Mouse (Mus musculus) heart, postnatal 10 days (tissue): ENCODE measurements around the gene Wipi1. TPM values are rescaled to one million over a fixed set of nuclear protein-coding genes. Genes with fewer than 3 reads are reported as not detected.

Source experiments
- DNase-seq, 2 experiments: peaks; one replicate each; pipeline ENCODE4 v3.0.0; 2021
- intact Hi-C: fragments of 180-260 bp; cut with DNase I; formaldehyde crosslinking; loops from one replicate; pipeline ENCODE4 v1.15.1; 2025
- total RNA-seq, 2 experiments: library from RNA; stranded (reverse); gene quantifications; 2 replicates each; pipeline ENCODE4 v1.2.3; 2021

Wipi1 gene
- total RNA-seq, 2 experiments from 2014 or later, result 101 to 112 TPM

DNA sequence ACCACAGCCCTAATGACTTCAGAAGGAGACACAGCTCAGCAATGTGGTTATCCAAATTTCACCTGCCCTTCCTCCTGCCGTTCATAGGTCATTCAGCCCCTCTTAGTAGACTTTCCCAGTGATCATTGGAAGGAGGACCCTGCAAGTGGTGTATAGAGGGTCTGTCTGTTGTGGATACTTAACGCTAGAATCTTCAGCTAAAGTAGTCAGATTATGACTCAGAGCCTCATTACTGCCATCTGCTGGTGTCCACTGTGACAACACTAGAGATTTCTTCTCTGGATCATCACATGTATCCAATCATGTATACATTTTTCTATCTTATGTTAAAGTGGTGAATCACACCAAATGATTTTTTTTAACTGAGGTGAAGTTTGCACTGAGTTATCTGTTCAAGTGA is 9.4 kb upstream of the Wipi1 start:
- intact Hi-C loops, result loop anchor here (1.0 kb wide), 2 partner anchors 176 to 239 kb away; no protein-coding TSS in a partner anchor
- DNase-seq, result peak; percentile 67 to 81

- intact Hi-C loops, result no loop called here
- no peak for DNase-seq
These were observed 8.6 kb upstream of the Wipi1 start for GRCm38 (mm10) chr11:109620356-109620755.

DNA sequence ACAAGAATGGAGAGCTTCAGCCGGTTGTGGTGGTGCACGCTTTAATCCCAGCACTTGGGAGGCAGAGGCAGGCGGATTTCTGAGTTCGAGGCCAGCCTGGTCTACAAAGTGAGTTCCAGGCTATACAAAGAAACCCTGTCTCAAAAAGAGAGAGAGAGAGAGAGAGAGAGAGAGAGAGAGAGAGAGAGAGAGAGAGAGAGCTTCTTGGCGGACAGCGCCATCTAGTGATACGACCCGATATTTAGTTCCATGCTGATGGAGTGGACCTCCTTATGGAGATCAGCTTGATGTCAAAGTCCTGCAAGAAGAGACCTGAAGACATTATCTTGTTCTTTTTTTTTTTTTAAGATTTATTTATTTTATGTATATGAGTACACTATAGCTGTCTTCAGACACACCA is 7.3 kb upstream of the Wipi1 start:
- intact Hi-C loops, result loop anchor here (2.0 to 10.0 kb wide), 2 partner anchors 30 to 374 kb away; no protein-coding TSS in a partner anchor
- DNase-seq, result peak; percentile 59 to 80

- intact Hi-C loops, result loop anchor here (10.0 kb wide), 1 partner anchor 372 kb away; no protein-coding TSS in a partner anchor
- peak; percentile 39 to 53 for DNase-seq
These were observed 5.0 kb upstream of the Wipi1 start for GRCm38 (mm10) chr11:109616766-109617165.

DNA sequence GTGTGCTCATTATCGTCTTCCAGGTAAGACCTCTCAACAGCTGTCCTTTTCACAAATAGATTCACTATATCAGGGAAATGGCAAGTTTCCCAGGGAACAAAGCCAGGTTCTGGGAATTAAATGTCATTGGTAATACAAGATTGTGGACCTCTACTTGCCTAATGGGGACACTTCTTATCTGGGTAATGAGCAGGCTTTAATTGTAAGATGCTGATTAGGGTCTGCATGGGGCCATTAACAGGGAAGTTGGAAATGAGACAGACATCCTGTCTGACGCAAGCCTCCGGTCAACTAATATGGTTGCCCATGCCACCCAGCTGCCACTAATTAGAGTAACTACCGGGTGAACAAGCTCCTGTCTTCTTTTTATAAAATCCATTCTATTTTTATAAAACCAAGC is 4.6 kb upstream of the Wipi1 start:
- intact Hi-C loops, result loop anchor here (10.0 kb wide), 1 partner anchor 372 kb away; no protein-coding TSS in a partner anchor
- no peak for DNase-seq

GRCm38 (mm10) chr11:109615286-109615685 is 3.5 kb upstream of the Wipi1 start:
- intact Hi-C loops, result loop anchor here (10.0 kb wide), 1 partner anchor 370 kb away; no protein-coding TSS in a partner anchor
- no peak for DNase-seq

DNA sequence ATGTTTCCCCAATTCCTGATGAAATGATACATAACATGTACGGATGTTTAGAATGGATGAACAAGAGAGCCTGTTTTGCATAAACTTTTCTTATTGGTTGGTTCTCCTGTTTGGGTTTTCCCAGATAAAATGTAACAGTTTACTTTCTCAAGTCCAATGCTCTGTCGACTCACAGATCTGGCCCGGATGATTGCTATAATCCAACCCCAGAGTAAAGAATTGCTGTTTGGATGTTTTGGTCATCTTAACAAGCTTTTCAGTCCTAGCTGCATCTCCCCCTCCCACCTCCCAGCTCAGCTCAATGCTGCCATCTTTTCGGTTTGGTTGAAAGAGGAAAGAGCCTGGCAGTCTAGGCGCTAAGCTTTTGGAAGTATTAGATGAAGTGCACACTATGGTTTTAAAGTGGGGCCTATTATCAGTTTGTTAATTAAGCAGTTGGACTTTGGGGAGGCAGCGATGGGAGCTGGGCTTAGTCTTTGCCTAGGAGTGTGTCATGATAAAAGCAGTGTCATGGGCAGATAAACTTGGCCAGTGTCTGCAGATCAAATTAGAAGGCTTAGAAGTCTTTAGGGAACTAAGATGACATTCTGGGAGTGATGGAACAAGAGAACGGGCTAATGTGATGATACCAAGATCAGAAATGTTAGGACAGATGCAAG is 1.2 kb upstream of the Wipi1 start:
- intact Hi-C loops, result loop anchor here (10.0 kb wide), 1 partner anchor 368 kb away; no protein-coding TSS in a partner anchor
- DNase-seq, result no peak

DNA sequence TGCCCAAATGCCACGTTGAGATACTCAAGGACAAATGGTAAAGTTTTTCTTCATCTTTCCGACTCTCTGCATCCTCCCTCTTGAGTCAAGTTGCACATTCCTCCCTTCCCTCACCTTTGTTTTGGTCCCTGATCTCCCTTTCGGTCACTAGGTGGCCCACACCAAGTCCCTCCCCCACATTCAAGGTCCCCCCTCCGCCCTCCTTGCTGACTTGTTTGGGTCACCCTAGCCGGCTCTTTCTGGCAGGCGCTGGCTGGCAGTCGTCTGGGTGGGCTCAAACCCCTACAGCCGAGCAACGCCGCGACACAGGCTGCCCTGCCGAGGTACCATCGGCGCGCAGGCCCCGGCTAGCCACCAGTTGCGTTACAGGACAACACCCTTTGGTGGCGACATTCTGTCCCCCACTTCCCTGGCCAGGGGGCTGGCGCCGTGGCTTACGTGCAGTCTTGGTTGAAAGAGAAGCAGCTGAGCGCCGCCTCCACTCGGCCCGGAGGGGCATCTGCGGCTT is 918 bp downstream of the Wipi1 start:
- intact Hi-C loops, result loop anchor here (10.0 kb wide), 1 partner anchor 366 kb away; no protein-coding TSS in a partner anchor
- no peak for DNase-seq

GRCm38 (mm10) chr11:109610046-109610794 is 1.5 kb downstream of the Wipi1 start:
- DNase-seq, result peak in 1 of 2 experiments; percentile 35
- intact Hi-C loops, result loop anchor here (10.0 kb wide), 1 partner anchor 365 kb away; no protein-coding TSS in a partner anchor

DNA sequence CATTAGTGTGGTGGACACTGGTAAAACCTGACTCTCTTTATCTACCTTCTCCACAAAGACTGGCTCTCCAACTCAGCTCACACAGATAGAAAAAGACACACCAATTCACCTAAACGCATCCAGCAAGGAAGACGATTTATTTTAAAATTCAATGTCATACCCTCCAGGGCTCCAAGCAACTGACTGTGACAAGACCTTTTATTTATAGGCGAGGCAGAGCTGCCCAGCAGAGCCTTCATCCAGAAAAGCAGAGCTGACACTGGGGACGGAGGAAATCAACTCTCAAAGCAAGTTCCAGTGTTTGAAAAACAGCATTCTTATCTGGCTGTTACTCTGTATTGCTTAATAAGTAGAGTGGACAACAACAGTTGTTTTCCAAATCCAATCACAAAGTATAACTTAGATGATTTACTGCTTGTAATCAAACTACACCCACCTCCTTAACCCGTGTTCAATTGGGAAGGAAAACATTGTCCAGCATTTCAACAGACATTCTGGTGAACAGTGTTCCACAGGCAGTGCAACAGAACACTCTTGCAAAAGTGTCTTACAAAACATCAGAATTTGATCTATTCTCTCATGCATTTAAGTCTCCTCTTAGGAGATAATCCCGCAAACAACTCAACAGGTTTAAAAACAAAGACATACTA is 2.7 kb downstream of the Wipi1 start:
- intact Hi-C loops, result no loop called here
- DNase-seq, result peak in 1 of 2 experiments; percentile 44

- intact Hi-C loops, result no loop called here
- DNase-seq, result no peak
These were observed 4.2 kb downstream of the Wipi1 start for GRCm38 (mm10) chr11:109607600-109607999.

GRCm38 (mm10) chr11:109598778-109599570 is 12.8 kb downstream of the Wipi1 start:
- intact Hi-C loops, result no loop called here
- no peak for DNase-seq

DNA sequence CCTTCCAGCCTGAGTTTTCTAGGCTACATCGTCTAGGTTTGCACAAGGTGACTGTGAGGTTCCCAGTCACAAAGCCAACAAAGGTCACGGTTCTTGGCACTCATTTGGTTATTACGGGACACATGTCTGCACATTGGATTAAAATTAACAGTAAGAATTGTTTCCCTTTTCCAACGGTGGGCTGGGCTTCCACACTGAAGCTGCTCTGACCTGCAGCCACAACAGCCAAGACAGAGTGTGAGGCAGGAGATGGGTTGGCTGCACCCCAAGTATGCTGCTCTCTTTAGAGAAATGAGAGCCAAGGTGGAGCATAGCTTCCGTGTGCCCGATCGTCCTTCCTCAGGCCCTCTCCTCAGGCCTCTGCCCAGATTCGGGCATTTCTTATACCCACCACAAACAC is 17.0 kb downstream of the Wipi1 start:
- intact Hi-C loops, result no loop called here
- peak; percentile 37 to 63 for DNase-seq

- DNase-seq, result no peak
- intact Hi-C loops, result no loop called here
These were observed 18.4 kb downstream of the Wipi1 start for GRCm38 (mm10) chr11:109593200-109593981.

GRCm38 (mm10) chr11:109591511-109591910 is 20.3 kb downstream of the Wipi1 start:
- intact Hi-C loops, result no loop called here
- no peak for DNase-seq

GRCm38 (mm10) chr11:109590012-109590411 is 21.8 kb downstream of the Wipi1 start:
- peak; percentile 65 to 71 for DNase-seq

DNA sequence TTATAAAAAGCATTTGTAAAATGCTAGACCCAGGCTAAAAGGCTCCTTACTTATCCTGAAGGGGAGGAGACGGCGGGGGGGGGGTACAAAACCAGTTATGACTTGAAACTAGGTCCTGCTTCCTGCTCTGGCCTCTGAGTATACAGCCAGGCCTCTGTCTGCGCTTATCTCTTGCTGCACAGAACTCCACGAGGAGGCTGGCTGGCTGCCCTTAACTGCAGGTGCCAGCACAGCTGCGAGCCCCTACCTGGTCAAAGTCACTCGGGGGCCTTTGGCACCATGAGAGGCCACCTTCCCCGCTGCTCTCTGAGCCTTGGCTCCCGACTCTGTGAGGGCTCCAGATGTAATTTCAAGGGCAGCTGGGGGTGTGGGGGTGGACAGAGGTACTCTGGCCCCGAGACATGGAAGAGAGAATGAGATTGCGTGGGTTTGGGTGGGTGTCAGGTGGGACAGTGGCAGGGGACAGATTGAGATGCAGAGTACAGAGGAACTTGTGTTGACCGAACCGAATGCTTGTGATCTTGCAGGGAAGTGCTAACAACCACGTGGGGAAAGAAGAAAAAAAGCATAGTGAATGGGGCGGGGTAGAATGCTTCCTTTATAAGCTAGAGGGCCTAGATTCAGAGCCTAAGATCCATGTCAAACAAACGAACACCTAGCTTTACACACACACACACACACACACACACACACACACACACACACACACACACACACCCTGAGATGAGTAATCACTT is 24.0 kb downstream of the Wipi1 start:
- intact Hi-C loops, result loop anchor here (1.0 to 5.0 kb wide), 3 partner anchors 31 to 272 kb away; no protein-coding TSS in a partner anchor
- DNase-seq, result peak; percentile 78 to 86

More at GRCm38 (mm10) chr11:109590012-109590411, 21.8 kb downstream of the Wipi1 start:
- intact Hi-C loops, result no loop called here

DNA sequence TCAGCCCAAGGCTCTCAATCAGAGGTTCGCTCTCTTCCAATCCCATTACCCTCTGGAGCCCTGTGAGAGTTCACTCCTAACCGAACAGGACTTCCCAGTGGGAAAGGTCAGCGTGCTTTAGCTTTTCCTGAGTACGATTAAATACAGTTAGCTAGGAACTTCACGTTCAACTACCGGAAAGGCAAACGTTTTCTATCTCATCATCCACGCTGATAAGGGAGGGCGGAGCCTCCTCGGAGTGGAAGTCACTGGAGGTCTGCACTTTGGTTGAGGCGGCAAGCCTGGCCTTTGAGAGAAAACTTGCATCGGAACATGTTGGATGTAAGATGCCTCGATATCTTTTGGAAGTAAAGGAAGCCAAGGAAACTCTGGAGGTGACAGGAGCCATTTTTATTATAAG is 24.7 kb downstream of the Wipi1 start:
- no peak for DNase-seq

More for the DNA sequence above, 24.7 kb downstream of the Wipi1 start:
- intact Hi-C loops, result loop anchor here (5.0 kb wide), 1 partner anchor 255 kb away; no protein-coding TSS in a partner anchor
